Mouse (Mus musculus) liver, postnatal 0 days (tissue): ENCODE results near the gene Nt5m.
A peak's percentile ranks its signal among the peaks of the same experiment; 100 is the strongest.

Source experiments
- CTCF ChIP-seq: sonication (generic); IDR thresholded peaks from 2 replicates; pipeline ENCODE4 v1.5.1; 2016; ENCODE audit warnings: antibody characterized with exemption, low read depth
- EP300 ChIP-seq: IDR thresholded peaks from 2 replicates; pipeline ENCODE4 v1.6.1; 2016; ENCODE audit warnings: antibody characterized with exemption, low read depth, mild to moderate bottlenecking

DNA sequence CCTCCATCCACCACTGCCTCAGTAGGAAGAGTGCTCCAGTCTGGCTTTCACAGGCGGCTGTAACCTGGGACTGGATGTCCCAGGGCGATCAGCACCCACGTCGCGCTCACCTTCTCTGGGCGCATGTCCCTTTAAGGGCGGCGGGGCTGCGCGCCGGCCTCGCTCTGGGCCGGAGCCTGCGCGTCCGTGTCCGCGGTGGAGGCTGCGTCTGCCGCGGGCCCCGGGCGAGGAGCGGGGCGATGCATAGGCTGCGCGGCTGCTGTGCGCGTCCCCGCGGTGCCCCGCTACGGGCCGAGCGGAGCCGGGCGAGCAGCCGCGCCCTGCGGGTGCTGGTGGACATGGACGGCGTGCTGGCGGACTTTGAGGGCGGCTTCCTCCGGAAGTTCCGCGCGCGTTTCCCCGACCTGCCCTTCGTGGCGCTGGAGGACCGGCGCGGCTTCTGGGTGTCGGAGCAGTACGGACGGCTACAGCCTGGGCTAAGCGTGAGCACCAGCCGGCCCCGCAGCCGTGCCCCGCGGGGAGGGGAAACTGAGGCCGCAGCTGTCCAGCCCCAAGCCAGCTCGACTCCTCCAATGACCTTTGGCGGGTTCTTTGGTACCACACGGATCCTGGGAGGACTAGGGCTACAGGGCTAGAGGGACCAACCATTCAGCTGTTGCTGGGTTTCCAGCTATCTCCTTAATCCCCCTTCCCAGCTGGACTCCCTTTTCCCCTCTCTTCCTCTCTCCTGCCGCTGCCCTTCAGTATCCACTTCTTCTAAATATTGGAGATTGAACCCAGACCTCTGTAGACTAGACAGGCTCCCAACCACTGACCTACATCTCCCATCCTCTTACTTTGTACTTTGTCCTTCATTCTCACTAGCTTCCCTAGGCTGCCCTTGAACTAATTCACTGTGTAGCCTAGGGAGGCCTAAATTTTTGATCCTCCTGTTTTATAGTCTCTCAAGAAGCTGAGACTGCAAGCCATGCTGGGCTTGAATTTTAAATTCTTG lies 8.9 kb downstream of the Nt5m start:
- peak; percentile 30 for TF ChIP-seq CTCF
- no peak for TF ChIP-seq EP300
